Mouse (Mus musculus) kidney, adult 2 months (tissue): ENCODE results near the gene Tmbim1. TPM values are rescaled to one million over a fixed set of nuclear protein-coding genes. Genes with fewer than 3 reads are reported as not detected.
A peak's percentile ranks its signal among the peaks of the same experiment; 100 is the strongest.
"Not testable (repeated sequence)": the region's sequence is repeated elsewhere in the genome, so short reads cannot be mapped to it uniquely, and the experiment has no call there.

Source experiments
- DNase-seq: peaks from one replicate; pipeline ENCODE4 v3.0.0; 2021
- H3K27ac ChIP-seq: fragments of 200-500 bp; 2 replicates; pipeline ENCODE4 v1.5.1; 2012; ENCODE audit warnings: low read depth, low read length, control low read depth, inconsistent platforms; ENCODE audit not compliant: insufficient read depth
- H3K27me3 ChIP-seq: fragments of 200-500 bp; replicated peaks from 2 replicates; pipeline ENCODE4 v1.6.1; 2012; ENCODE audit warnings: mild to moderate bottlenecking, moderate library complexity, low read length, inconsistent platforms; ENCODE audit not compliant: control insufficient read depth, insufficient read depth
- H3K36me3 ChIP-seq: fragments of 200-500 bp; 2 replicates; pipeline ENCODE4 v1.6.1; 2012; ENCODE audit warnings: mild to moderate bottlenecking, moderate library complexity, low read length, inconsistent platforms; ENCODE audit not compliant: control insufficient read depth, insufficient read depth
- H3K4me1 ChIP-seq: fragments of 200-500 bp; 2 replicates; pipeline ENCODE4 v1.6.1; 2011; ENCODE audit warnings: low read length; ENCODE audit not compliant: control insufficient read depth, insufficient read depth
- H3K4me3 ChIP-seq: fragments of 200-500 bp; 2 replicates; pipeline ENCODE4 v1.5.1; 2011; ENCODE audit warnings: mild to moderate bottlenecking, low read depth, low read length, control low read depth; ENCODE audit not compliant: insufficient read depth
- CTCF ChIP-seq: fragments of 200-500 bp; conservative IDR thresholded peaks from 2 replicates; pipeline ENCODE4 v1.5.1; 2011; ENCODE audit warnings: low read depth, mild to moderate bottlenecking, control low read depth, low read length, moderate library complexity, mixed read lengths; ENCODE audit not compliant: insufficient read depth, insufficient read length
- POLR2A ChIP-seq: fragments of 200-500 bp; IDR thresholded peaks from one replicate; pipeline ENCODE4 v1.6.1; 2011; ENCODE audit warnings: low read depth, low read length, control low read depth
- WGBS: fragments of 180-500 bp; shearing (Covaris S2); methylation state at CpG from one replicate; pipeline ENCODE4 v1.1.7; 2018; 5-methylcytosine and 5-hydroxymethylcytosine counted together
- polyA plus RNA-seq: library from polyadenylated mRNA; depleted of rRNA; stranded (reverse); fragments of >200 nt; gene quantifications from 2 replicates; pipeline ENCODE4 v1.2.3, GENCODE M21; 2012

Tmbim1 gene
- polyA plus RNA-seq, 1 experiment, result 74.1 TPM

DNA sequence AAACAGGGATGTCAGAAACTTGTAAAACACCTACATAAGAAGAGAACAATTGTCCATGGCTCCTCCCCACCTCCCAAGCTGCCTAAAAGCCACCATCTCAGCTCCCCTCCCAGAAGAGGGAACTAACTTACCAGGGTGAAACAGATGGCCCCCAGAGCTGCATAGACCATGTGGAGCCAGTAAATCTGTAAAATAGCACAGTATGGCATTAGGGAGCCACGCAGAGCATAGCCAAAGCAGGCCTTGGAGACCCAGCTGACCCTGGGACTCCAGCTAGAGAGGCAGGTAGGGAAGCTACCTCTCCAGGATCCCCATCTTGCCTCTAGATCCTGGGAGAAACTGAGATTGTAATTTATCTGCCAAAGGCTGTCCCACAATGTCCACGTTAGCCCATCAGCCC is 15.7 kb downstream of the Tmbim1 start:
- WGBS, result 77% methylated on average over 2 of the region's 2 CpGs
- Histone ChIP-seq H3K27ac (no peak overlapping the region), H3K27me3 (no peaks in the 10 kb centered on the region), H3K36me3 (no peaks in the 10 kb centered on the region), H3K4me3 (no peak overlapping the region), H3K4me1 (peaks cover under 1% of the 10 kb centered on the region; the same call in 1 of the 2 replicates)
- no peak for TF ChIP-seq CTCF
- no peak for TF ChIP-seq POLR2A
- no peak for DNase-seq

DNA sequence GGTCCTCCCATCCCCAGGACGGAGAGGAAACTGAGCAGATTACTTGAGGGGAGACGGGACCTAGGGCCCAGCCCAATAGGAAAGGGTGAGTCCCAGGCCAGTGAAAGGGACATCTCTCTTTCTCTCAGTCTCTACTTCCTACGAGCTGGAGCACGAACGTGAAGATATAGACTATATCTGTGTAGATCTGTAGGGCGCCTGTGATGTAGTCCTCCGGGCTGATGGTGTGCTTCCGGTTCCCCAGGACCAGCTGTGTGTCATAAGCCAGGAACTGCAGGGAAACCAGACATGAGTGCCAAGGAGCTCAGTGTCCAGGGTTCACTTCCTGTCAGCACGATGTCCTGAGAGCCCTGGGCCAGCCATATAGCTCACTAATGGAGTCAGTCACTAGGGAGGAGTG is 16.2 kb downstream of the Tmbim1 start:
- H3K4me1 ChIP-seq, result no peaks in the 10 kb centered on the region; the same call in 1 of the 2 replicates
- H3K36me3 ChIP-seq, result no peaks in the 10 kb centered on the region
- H3K4me3 ChIP-seq, result no peak overlapping the region
- TF ChIP-seq CTCF, result no peak
- TF ChIP-seq POLR2A, result no peak
- no peaks in the 10 kb centered on the region for H3K27me3 ChIP-seq
- peak; percentile 30 for DNase-seq
- no peak overlapping the region for H3K27ac ChIP-seq
- 70% methylated on average over 9 of the region's 9 CpGs for WGBS

DNA sequence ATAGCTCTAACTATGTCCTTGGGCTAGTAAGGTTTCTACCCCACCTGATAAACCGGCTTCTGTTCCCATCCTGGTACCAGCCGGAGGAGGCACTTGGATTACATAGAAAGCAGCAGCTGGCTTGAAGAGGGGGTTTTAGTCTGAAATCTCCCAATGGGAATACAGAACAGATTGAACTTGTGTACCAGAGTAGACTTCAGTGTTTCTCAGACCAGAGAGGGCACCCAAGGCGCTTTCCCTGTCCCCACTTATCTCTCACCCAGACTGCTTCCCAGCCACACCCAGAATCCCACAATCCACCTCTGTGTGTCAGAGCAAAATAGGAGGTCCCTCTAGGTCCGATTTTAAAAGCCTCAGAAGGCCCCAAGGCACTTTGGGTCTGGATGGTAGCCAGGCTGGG is 17.1 kb downstream of the Tmbim1 start:
- H3K27me3 ChIP-seq, result no peaks in the 10 kb centered on the region
- H3K36me3 ChIP-seq, result no peaks in the 10 kb centered on the region
- no peak overlapping the region for H3K4me3 ChIP-seq
- H3K4me1 ChIP-seq, result peaks cover 3% of the 10 kb centered on the region; the same call in 1 of the 2 replicates
- WGBS, result 77% methylated on average over 4 of the region's 4 CpGs
- DNase-seq, result no peak
- H3K27ac ChIP-seq, result no peak overlapping the region
- no peak for TF ChIP-seq CTCF
- no peak for TF ChIP-seq POLR2A

DNA sequence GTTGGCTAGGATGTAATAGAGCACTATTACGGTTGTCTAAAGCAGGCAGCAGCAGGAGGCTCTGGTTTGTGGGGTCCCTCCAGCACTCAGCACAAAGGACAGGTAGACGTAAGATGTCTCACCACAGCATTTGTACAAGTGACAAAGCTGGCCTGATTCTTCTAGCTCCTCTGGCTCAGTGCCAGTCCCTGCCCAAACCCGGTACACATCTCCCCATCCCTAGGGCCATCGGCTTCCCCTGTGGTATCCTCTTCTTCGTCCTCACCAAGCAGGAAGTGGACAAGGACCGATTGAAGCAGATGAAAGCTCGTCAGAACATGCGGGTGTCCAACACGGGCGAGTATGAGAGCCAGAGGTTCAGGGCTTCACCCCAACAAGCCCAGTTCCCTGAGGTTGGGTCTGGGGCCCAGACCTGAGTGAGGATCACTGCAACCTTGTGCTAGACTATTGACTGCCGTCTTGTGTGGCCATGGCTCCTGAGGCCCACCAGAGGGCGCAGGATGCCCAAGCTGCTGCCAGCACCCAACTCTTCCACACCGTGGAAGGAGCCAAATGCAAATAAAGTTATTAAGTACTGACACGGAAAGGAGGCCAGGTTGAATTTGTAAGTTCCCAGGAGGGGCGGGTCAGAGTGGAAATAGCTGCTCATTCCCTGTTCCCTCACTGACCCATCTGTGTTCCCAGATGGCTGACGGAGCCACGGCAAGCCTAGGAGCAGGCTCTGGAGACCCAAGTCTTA is 18.4 kb downstream of the Tmbim1 start:
- 51% methylated on average over 15 of the region's 17 CpGs for WGBS
- H3K27ac ChIP-seq, result not testable (repeated sequence)
- DNase-seq, result peak; percentile 27

DNA sequence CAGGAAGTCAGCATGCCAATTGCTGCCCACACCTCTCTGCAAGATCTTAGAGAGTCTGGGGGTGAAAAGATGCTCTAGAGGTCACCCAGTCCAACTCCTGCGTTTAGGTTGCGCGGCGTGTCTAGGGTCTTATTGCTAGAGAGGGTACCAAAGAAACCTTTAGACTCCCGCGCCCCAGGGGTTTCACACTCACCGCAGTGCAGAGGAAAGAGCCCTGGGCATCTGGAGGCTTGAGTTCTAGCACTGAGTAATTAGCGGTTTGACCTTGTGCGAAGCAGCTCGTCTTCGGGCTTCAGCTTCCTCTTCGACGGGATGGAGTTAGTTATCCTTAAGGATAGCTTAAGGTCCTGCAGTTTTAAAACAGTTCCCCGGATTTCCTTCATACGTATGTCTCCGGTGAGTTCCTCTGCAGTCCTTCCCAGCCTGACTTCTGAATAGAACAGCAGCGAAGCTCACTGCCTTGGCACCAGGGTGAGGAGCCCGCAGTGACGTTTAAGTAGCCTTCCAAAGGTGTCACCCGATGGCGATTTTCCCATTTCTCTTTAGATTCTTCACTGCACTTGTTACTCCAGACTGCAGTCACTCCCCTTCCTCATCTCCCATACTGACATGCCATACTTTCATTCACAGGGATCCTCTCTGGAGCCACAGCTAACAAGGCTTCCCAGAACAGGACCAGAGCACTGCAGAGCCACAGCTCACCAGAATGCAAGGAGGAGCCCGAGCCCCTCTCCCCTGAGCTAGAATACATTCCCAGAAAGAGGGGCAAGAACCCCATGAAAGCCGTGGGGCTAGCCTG is 20.0 kb downstream of the Tmbim1 start:
- Histone ChIP-seq H3K27ac (peak overlapping the region; percentile 27), H3K27me3 (no peaks in the 10 kb centered on the region), H3K36me3 (peaks cover 3% of the 10 kb centered on the region; the same call in 1 of the 2 replicates), H3K4me3 (peak overlapping the region; percentile 69), H3K4me1 (peaks cover 3% of the 10 kb centered on the region; the same call in 1 of the 2 replicates)
- no peak for DNase-seq
- TF ChIP-seq CTCF (no peak), POLR2A (no peak)
- WGBS, result 3% methylated on average over 23 of the region's 23 CpGs

More for the DNA sequence above, 18.4 kb downstream of the Tmbim1 start:
- H3K4me3 ChIP-seq, H3K4me1 ChIP-seq, H3K27me3 ChIP-seq, H3K36me3 ChIP-seq: not testable (repeated sequence)
- 0 out of 2 replicates have a peak, but pooled peaks have one; percentile 12 for TF ChIP-seq CTCF

DNA sequence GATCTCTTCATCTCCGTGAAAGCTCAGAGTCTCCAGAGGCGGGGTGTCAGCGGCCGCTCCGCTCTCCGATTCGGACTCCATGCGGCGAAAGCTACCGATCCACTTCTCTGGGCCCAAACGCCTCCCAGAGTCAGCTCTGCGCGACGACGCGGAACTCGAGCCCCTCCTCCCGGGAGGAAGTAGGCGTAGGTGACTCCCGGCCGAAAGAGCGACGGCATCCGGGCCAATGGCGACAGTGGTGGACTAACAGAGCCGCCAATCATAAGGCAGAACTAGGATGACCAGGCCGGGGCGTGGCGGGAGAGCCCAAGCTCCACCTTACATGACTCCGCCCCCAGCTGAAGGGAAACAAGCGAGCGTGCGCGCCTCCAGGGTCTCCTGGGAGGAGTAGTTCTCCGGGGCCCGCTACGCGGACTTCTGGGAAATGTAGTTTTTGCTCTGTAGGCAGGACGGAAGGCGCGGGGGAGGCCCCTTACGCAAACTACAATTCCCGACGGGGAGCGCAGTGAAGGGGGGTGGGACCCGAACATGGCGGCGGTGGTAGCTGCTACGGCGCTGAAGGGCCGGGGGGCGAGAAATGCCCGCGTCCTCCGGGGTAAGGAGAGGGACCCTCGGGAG is 20.8 kb downstream of the Tmbim1 start, which contains the start of the genes Aamp and Pnkd:
Aamp (minus strand) TSS at position 196 of the 618 bp plus-strand sequence.
Pnkd (plus strand) TSS at position 388 of the 618 bp plus-strand sequence.
- peak within 1 kb of the TSS; percentile 78 for H3K4me3 ChIP-seq
- H3K27me3 ChIP-seq, result no peaks in the 10 kb centered on the region
- H3K36me3 ChIP-seq, result peaks cover 3% of the 10 kb centered on the region; the same call in 1 of the 2 replicates
- peak; percentile 83 for TF ChIP-seq POLR2A
- 0 out of 2 replicates have a peak, but pooled peaks have one; percentile 16 for TF ChIP-seq CTCF
- peak; percentile 100 for DNase-seq
- H3K27ac ChIP-seq, result peak within 1 kb of the TSS; percentile 57
- under 1% methylated on average over 56 of the region's 56 CpGs for WGBS
- H3K4me1 ChIP-seq, result peaks cover 3% of the 10 kb centered on the region; the same call in 1 of the 2 replicates
